Mouse (Mus musculus) lung, adult 2 months (tissue): ENCODE results near the gene Apmap.

ENCODE experiments used
- CTCF ChIP-seq: fragments of 200-500 bp; IDR thresholded peaks from 2 replicates; pipeline ENCODE4 v1.5.1; 2011; ENCODE audit warnings: mild to moderate bottlenecking, low read length, control low read depth; ENCODE audit not compliant: insufficient read depth
- POLR2A ChIP-seq: fragments of 200-500 bp; IDR thresholded peaks from 2 replicates; pipeline ENCODE4 v1.6.1; 2011; ENCODE audit warnings: low read depth, mild to moderate bottlenecking, control low read depth, low read length, borderline replicate concordance; ENCODE audit errors: extremely low read depth

DNA sequence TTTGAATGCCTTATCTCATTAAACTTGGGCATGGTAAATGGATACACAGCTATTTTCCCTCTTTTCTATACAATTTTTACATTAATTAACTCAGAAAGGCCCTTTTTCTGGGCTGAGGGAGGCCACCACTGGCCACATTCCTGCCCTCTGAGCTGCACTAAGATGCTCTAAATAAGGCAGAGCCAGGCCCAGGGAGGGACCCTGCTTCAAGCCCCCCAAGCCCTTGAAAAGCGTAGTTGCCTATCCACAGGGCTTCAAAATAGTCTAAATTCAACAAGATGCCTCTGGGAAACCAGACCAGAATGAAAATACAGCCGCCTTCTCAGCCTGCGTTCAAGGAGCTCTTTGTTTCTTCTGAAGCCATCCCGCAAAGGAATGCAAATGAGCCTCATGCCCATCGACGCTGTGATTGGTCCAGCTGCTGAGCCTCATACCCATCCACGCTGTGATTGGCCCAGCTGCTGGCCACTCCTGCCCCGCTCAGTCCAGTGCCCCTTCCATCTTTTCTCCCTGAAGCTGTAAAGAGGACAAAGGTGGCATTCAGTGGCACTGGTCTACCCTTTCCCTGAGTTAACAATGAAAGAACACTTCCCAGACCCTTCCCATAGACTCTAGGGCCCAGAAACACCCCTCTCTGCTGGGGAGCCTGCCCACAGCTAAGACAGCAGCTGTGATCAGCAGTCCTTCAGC, 35.5 kb upstream of the Apmap start:
- no peak for TF ChIP-seq CTCF
- TF ChIP-seq POLR2A = no peak
